Mouse (Mus musculus) liver, adult 2 months (tissue): ENCODE data around the gene Zfp105.

Experiments
- CTCF ChIP-seq: fragments of 200-500 bp; IDR thresholded peaks from 2 replicates; pipeline ENCODE4 v1.5.1; 2011; ENCODE audit warnings: low read depth, low read length, control low read depth
- POLR2A ChIP-seq: fragments of 200-500 bp; IDR thresholded peaks from 2 replicates; pipeline ENCODE4 v1.6.1; 2011; ENCODE audit warnings: low read length, control low read depth; ENCODE audit not compliant: insufficient read depth; ENCODE audit errors: extremely low read depth

DNA sequence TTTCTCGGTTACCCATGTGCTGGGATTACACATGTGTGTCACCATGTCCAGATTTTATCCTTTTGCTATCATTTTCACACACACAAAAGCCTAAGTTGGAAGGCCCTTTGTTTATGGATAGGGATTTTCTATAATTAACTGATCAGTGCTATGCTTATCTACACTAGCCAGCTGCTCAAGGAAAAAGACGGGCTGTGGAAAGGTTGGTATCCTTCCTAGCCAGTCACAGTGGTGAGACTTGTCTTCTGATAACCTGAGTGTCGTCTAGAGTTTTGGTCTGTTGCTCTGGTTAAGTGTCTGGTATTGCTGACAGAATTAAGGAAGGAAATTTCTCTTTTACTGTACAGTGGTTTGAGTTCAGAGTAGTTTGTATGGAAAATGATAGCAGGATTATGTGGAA, 6.0 kb downstream of the Zfp105 start:
- TF ChIP-seq CTCF = no peak
- no peak for TF ChIP-seq POLR2A
